Mouse (Mus musculus): ENCODE measurements around the gene Prps1.

The Prps1 gene

GRCm38 (mm10) chrX:140456279-140456731 is at the start of gene Prps1:
Prps1 (plus strand) TSS chrX:140456613.
- in situ Hi-C loops (cut with MboI; ENCODE audit: low sequenced_read_pairs) = no loop called here

GRCm38 (mm10) chrX:140407593-140407992 is 48.8 kb upstream of the Prps1 start:
- in situ Hi-C loops (cut with MboI; ENCODE audit: low sequenced_read_pairs) = no loop called here

- in situ Hi-C loops (cut with MboI; ENCODE audit: low sequenced_read_pairs) = no loop called here
Observed at GRCm38 (mm10) chrX:140418467-140418866, 37.9 kb upstream of the Prps1 start.

- in situ Hi-C loops (cut with MboI; ENCODE audit: low sequenced_read_pairs) = no loop called here
Observed at GRCm38 (mm10) chrX:140427124-140427523, 29.3 kb upstream of the Prps1 start.

- in situ Hi-C loops (cut with MboI; ENCODE audit: low sequenced_read_pairs) = no loop called here
Observed at GRCm38 (mm10) chrX:140428252-140428651, 28.2 kb upstream of the Prps1 start.

GRCm38 (mm10) chrX:140429985-140430384 is 26.4 kb upstream of the Prps1 start:
- in situ Hi-C loops (cut with MboI; ENCODE audit: low sequenced_read_pairs) = no loop called here

- in situ Hi-C loops (cut with MboI; ENCODE audit: low sequenced_read_pairs) = no loop called here
Observed at GRCm38 (mm10) chrX:140430506-140430905, 25.9 kb upstream of the Prps1 start.

- in situ Hi-C loops (cut with MboI; ENCODE audit: low sequenced_read_pairs) = no loop called here
Observed at GRCm38 (mm10) chrX:140431981-140432380, 24.4 kb upstream of the Prps1 start.

GRCm38 (mm10) chrX:140432786-140433185 is 23.6 kb upstream of the Prps1 start:
- in situ Hi-C loops (cut with MboI; ENCODE audit: low sequenced_read_pairs) = no loop called here

- in situ Hi-C loops (cut with MboI; ENCODE audit: low sequenced_read_pairs) = no loop called here
Observed at GRCm38 (mm10) chrX:140437906-140438305, 18.5 kb upstream of the Prps1 start.

- in situ Hi-C loops (cut with MboI; ENCODE audit: low sequenced_read_pairs) = no loop called here
Observed at GRCm38 (mm10) chrX:140445551-140445950, 10.9 kb upstream of the Prps1 start.

GRCm38 (mm10) chrX:140450071-140450470 is 6.3 kb upstream of the Prps1 start:
- in situ Hi-C loops (cut with MboI; ENCODE audit: low sequenced_read_pairs) = no loop called here

GRCm38 (mm10) chrX:140456751-140457491 is 508 bp downstream of the Prps1 start:
- in situ Hi-C loops (cut with MboI; ENCODE audit: low sequenced_read_pairs) = no loop called here

GRCm38 (mm10) chrX:140457502-140457901 is 1.1 kb downstream of the Prps1 start:
- in situ Hi-C loops (cut with MboI; ENCODE audit: low sequenced_read_pairs) = no loop called here

GRCm38 (mm10) chrX:140478231-140478630 is 21.8 kb downstream of the Prps1 start:
- in situ Hi-C loops (cut with MboI; ENCODE audit: low sequenced_read_pairs) = loop anchor here (10.0 to 25.0 kb wide), 2 partner anchors 127 to 234 kb away; partner anchors contain the start of gene Tsc22d3

- in situ Hi-C loops (cut with MboI; ENCODE audit: low sequenced_read_pairs) = loop anchor here (10.0 to 25.0 kb wide), 2 partner anchors 126 to 233 kb away; partner anchors contain the start of gene Tsc22d3
Observed at GRCm38 (mm10) chrX:140479171-140479570, 22.8 kb downstream of the Prps1 start.

GRCm38 (mm10) chrX:140489174-140489573 is 32.8 kb downstream of the Prps1 start:
- in situ Hi-C loops (cut with MboI; ENCODE audit: low sequenced_read_pairs) = loop anchor here (25.0 kb wide), 1 partner anchor 223 kb away; no protein-coding TSS in a partner anchor

- in situ Hi-C loops (cut with MboI; ENCODE audit: low sequenced_read_pairs) = loop anchor here (25.0 kb wide), 1 partner anchor 222 kb away; no protein-coding TSS in a partner anchor
Observed at GRCm38 (mm10) chrX:140490203-140490602, 33.8 kb downstream of the Prps1 start.

- in situ Hi-C loops (cut with MboI; ENCODE audit: low sequenced_read_pairs) = loop anchor here (25.0 kb wide), 1 partner anchor 220 kb away; no protein-coding TSS in a partner anchor
Observed at GRCm38 (mm10) chrX:140491884-140492571, 35.6 kb downstream of the Prps1 start.

GRCm38 (mm10) chrX:140493527-140494029 is 37.2 kb downstream of the Prps1 start:
- in situ Hi-C loops (cut with MboI; ENCODE audit: low sequenced_read_pairs) = loop anchor here (25.0 kb wide), 1 partner anchor 219 kb away; no protein-coding TSS in a partner anchor

- in situ Hi-C loops (cut with MboI; ENCODE audit: low sequenced_read_pairs) = loop anchor here (25.0 kb wide), 1 partner anchor 218 kb away; no protein-coding TSS in a partner anchor
Observed at GRCm38 (mm10) chrX:140494170-140494569, 37.8 kb downstream of the Prps1 start.

Data from CH12F3 (cell line).